Mouse (Mus musculus) v-Abl transformed pro-B cells (cell line): Measurements from ENCODE around the gene Olfr20.
"Not testable (repeated sequence)": the region's sequence is repeated elsewhere in the genome, so short reads cannot be mapped to it uniquely, and the experiment has no call there.

ENCODE experiments used
- in situ Hi-C, 2 experiments: fragments of 400-800 bp; cut with MboI; formaldehyde crosslinking; loops; one replicate each; pipeline ENCODE4 v1.15.1; 2025; ENCODE audit not compliant: unreplicated experiment in 2 of 2

Gene Olfr20

GRCm38 (mm10) chr11:73350483-73350882 lies at the start of gene Olfr20:
Gene Olfr20, plus strand, starts transcription at chr11:73350783.
- in situ Hi-C loops: no loop called here

DNA sequence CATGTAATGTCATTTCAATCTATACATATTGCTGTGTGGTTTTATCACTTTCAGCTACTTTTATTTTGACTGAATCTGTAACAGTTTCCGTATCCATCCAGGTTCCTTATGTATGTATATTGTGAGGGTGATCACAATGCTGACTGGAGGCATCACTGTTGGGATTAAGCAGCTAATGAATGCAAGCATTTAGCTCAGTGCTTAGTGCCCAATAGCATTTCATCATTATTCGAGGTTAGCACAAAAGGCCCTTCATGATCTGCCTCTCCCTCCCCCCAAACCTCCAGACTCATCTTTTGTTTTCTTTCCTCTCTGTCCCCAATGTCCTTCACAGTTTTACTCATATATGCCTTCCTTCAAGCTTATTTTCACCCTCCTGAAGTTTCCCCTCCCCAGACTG lies 47.5 kb upstream of the Olfr20 start:
- in situ Hi-C loops: no loop called here

DNA sequence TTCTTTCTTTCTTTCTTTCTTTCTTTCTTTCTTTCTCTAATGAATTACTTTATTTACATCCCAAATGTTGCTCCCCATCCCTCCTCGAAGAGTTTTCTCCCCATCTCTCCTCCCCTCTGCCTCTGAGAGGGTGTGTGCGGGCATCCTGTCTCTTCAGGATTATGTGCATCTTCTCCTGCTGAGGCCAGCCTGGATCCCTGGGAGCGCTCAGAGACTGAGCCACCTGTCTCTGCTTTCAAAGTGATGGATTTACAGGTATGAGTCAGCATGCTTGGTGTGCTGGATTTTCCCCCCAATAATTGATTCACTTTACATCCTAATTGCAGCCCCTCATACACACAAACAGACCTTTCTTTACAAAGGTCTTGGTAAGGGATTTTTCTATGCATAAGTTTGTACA lies 34.6 kb upstream of the Olfr20 start:
- in situ Hi-C loops: no loop called here

- in situ Hi-C loops: not testable (repeated sequence)
Observed at GRCm38 (mm10) chr11:73318581-73318980, 32.0 kb upstream of the Olfr20 start.

DNA sequence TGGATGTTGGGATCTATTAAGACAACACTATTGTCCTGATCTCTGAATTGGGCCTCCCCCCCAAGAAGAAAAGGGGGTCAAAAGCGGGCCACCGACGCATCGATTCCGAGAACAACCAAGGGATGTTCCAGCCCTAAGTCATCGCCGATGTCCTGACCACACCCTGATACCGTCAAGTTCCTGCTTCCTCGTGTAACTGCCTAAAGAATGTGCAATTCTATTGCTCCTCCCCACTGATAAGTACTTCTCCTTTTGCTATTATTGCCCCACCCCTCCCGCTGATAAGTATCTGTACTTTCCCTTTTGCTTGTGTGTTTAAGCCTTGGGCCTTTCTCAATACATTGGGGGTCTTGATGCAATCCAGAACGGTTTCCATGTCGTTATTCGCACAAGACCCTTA lies 29.5 kb upstream of the Olfr20 start:
- in situ Hi-C loops: not testable (repeated sequence)

DNA sequence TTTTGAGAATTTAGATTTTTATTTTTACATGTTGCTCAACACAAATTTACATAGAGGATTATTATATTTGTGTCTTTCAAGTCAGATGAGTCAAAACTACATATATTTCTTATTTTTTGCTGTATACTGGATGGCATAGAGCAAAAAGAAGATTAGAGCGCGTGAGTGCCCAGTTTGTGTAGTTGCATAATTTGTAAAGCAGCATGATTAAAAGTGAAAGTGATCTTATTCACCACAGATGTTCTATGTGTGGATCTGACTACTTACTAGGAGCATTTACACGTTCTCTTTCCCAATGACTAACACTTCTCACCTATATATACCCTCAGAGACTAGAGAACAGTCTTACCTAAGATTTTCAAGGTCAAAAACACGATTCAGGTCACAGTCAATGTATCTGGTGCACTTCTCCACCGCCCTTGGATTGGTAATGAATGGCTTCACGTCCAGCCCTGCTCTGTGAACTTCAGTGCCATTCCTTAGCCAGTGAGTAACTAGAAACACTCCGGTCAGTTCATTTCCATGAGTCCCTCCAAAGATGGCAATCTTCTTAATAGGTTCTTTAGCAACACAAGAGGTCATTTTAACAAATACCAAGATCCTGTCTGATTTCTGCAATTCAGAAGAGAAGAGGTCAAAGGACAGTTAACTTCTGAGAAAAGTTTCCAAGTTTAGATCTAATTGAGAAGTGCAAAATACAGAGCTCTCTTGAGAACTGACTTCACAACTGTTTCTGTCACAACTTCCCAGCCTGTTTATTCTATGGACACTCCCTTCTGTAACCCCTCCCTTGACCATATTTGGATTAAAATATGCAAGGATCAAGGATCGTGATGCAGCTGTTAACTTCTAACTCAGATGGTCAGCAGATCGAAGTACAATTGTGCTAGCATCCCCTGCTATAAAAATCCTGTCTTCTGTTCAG lies 26.4 kb upstream of the Olfr20 start:
- in situ Hi-C loops: no loop called here

- in situ Hi-C loops: no loop called here
Observed at GRCm38 (mm10) chr11:73326485-73326886, 24.1 kb upstream of the Olfr20 start.

DNA sequence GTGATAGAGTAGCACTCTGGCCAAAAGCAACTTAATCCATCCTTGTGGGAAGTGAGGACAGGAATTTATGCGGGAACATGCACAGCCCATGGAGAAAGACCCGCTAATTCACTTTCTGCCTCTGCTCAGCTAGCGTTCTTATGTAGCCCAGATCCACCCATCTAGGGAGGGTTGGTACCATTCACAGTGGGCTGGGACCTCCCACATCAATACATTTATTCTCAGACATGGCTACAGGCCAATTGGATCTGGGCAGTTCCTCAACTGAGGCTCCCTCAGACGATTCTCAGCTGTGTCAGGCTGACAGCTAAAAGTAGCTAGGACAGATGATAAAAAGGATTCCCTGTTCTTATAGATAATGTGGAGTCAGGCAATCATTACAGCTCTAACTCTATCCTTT lies 23.2 kb upstream of the Olfr20 start:
- in situ Hi-C loops: no loop called here

DNA sequence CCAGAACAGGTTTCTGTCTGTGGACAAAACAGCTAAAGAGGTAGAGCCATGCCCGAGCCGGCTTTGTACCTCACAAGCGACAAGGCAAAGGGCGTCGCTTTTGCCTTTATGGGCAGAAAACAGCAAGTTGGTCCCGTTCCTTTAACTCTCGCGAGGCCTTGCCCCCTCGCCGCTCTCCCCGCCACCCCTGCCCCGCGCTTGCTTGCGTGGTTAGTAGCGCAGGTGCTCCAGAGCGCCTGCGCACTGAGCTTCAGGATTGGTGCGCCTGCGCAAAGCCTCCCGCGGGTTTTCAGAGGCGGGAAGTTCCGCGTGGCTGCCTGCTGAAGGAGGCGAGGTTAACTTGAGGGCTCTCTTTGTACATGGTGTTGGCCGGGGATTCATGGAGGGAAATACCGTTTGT lies 21.1 kb upstream of the Olfr20 start, which contains the start of the genes Aspa, Gm49340 and Spata22:
TSS of gene Aspa (minus strand) at position 155 of the 400 bp plus-strand sequence.
TSS of gene Gm49340 (plus strand) at position 300 of the 400 bp plus-strand sequence.
TSS of gene Spata22 (plus strand) at position 300 of the 400 bp plus-strand sequence.
- in situ Hi-C loops: no loop called here

GRCm38 (mm10) chr11:73333357-73333756 lies 17.2 kb upstream of the Olfr20 start:
- in situ Hi-C loops: no loop called here

DNA sequence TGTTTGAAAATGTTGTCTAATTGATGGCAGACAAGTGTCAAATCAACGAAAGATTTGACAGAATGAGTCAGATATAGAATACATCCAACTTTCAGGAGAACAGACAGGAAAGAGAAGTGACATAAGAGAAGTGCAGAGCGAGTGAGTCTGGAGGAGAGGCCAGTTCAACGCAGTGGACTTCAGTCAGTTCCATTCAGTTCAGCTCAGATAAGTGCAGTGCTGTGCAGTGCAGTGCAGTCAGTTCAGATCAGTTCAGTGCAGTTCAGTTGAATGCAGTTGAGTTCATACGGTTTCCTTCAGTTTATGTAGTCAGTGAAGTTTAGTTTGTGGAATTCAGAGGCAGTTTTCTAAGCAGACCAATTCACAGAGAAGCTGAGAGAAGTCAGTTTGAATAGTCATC lies 13.7 kb upstream of the Olfr20 start:
- in situ Hi-C loops: no loop called here

GRCm38 (mm10) chr11:73370946-73371345 lies 20.4 kb downstream of the Olfr20 start, which contains the start of gene Olfr376:
Gene Olfr376, plus strand, starts transcription at chr11:73371246.
- in situ Hi-C loops: no loop called here

DNA sequence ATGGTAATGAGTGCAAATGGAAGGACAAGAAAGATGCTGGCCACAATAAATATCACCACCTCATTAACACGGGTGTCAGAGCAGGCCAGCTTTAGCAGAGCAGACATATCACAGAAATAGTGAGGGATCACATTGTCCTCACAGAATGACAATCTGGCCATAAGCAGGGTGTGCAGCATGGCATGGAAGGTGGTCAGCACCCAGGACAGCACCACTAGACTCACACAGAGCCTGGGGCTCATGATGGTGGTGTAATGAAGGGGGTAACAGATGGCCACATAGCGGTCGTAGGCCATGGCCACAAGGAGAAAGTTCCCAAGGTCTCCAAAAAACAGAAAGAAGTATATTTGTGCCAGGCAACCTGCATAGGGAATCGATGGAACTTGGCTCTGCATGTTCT lies 44.8 kb downstream of the Olfr20 start:
- in situ Hi-C loops: no loop called here

GRCm38 (mm10) chr11:73399514-73399913 lies 48.9 kb downstream of the Olfr20 start, which contains the start of gene Olfr1:
Gene Olfr1, minus strand, starts transcription at chr11:73399614.
- in situ Hi-C loops: no loop called here
